Mouse (Mus musculus): ENCODE data around the gene Ubxn6.
"Not testable (repeated sequence)": the region's sequence is repeated elsewhere in the genome, so short reads cannot be mapped to it uniquely, and the experiment has no call there.

Ubxn6 gene

GRCm38 (mm10) chr17:56102158-56102557, 27.3 kb upstream of the Ubxn6 start:
- DNase-seq (ENCODE audit: low spot score) = no peak

GRCm38 (mm10) chr17:56100811-56101210, 26.0 kb upstream of the Ubxn6 start:
- no peak for DNase-seq (ENCODE audit: low spot score)

GRCm38 (mm10) chr17:56098711-56099572, 24.1 kb upstream of the Ubxn6 start:
- DNase-seq (ENCODE audit: low spot score) = no peak

GRCm38 (mm10) chr17:56098180-56098579, 23.4 kb upstream of the Ubxn6 start:
- DNase-seq (ENCODE audit: low spot score) = no peak

- no peak for DNase-seq (ENCODE audit: low spot score)
These were observed 22.1 kb upstream of the Ubxn6 start for GRCm38 (mm10) chr17:56096883-56097282.

- DNase-seq (ENCODE audit: low spot score) = no peak
These were observed 18.0 kb upstream of the Ubxn6 start for GRCm38 (mm10) chr17:56092794-56093193.

- no peak for DNase-seq (ENCODE audit: low spot score)
These were observed 17.5 kb upstream of the Ubxn6 start for GRCm38 (mm10) chr17:56092312-56092711.

GRCm38 (mm10) chr17:56080781-56081585, 6.2 kb upstream of the Ubxn6 start:
- DNase-seq (ENCODE audit: low spot score) = peak; percentile 94

GRCm38 (mm10) chr17:56079921-56080320, 5.1 kb upstream of the Ubxn6 start:
- DNase-seq (ENCODE audit: low spot score) = no peak

- DNase-seq (ENCODE audit: low spot score) = peak; percentile 100
These were observed 4.3 kb upstream of the Ubxn6 start, which contains the start of gene Hdgfl2 for GRCm38 (mm10) chr17:56078880-56079795. Gene Hdgfl2 (plus strand): TSS chr17:56079634.

- not testable (repeated sequence) for DNase-seq (ENCODE audit: low spot score)
These were observed 3.5 kb upstream of the Ubxn6 start for GRCm38 (mm10) chr17:56078361-56078760.

GRCm38 (mm10) chr17:56077523-56077922, 2.7 kb upstream of the Ubxn6 start:
- DNase-seq (ENCODE audit: low spot score) = no peak

- DNase-seq (ENCODE audit: low spot score) = peak; percentile 93
These were observed 566 bp downstream of the Ubxn6 start for GRCm38 (mm10) chr17:56074097-56074826.

- DNase-seq (ENCODE audit: low spot score) = no peak
These were observed 2.6 kb downstream of the Ubxn6 start for GRCm38 (mm10) chr17:56072243-56072642.

GRCm38 (mm10) chr17:56071126-56071525, 3.7 kb downstream of the Ubxn6 start:
- no peak for DNase-seq (ENCODE audit: low spot score)

- DNase-seq (ENCODE audit: low spot score) = no peak
These were observed 5.8 kb downstream of the Ubxn6 start for GRCm38 (mm10) chr17:56069066-56069465.

GRCm38 (mm10) chr17:56066451-56066850, 8.4 kb downstream of the Ubxn6 start:
- no peak for DNase-seq (ENCODE audit: low spot score)

- not testable (repeated sequence) for DNase-seq (ENCODE audit: low spot score)
These were observed 9.1 kb downstream of the Ubxn6 start for GRCm38 (mm10) chr17:56065715-56066114.

- DNase-seq (ENCODE audit: low spot score) = no peak
These were observed 12.7 kb downstream of the Ubxn6 start for GRCm38 (mm10) chr17:56062081-56062480.

GRCm38 (mm10) chr17:56057381-56058120, 17.3 kb downstream of the Ubxn6 start:
- DNase-seq (ENCODE audit: low spot score) = no peak

Measured in embryo, embryonic 10.5 days (tissue).